Mouse (Mus musculus): Measurements from ENCODE around the gene Pdzd4.

DNA sequence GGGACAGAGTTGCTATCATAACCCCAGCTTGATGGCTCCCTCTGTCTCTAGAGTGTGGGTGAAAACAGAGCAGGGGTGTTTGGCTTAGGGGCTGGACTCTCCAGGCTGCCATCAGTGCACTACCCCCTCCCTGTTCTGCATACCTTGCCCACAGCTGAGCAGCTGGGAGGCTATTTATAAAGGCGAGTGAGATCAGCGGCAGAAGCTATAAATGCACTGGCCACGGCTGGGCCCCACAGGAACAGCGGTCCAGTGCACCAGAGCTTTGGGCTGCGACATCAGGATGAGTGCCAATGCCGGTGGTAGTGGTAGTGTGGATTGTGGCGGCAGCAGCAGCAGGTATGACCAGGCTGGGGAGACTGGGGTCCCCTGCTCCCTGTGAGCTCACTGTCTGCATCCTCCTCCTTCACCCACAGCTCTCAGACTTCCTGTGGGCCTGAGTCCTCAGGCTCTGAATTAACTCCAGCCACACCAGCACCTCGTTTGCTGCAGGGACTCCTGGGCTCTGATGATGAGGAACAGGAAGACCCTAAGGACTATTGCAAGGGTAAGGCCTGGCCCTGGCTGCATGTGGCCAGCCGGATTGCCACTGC is 50.5 kb downstream of the Pdzd4 start, which contains the start of gene Srpk3:
- TF ChIP-seq MAFK (IDR thresholded peaks at IDR 0.05; ENCODE audit: insufficient read depth, low read depth, low read length) (no peak), ZC3H11A (IDR thresholded peaks at IDR 0.05; ENCODE audit: borderline replicate concordance, low read depth, low read length) (no peak), ZNF384 (IDR thresholded peaks at IDR 0.05; ENCODE audit: low read depth, low read length) (no peak)

All from ES-E14 (cell line).